Comparison of ENCODE assay signal across 11 mouse cellular contexts in genomic region chr1:138598087-138598486, GRCm38 (mm10).
"Had no signal": no experiment of that assay in that cellular context is flagged by ENCODE, and none has a peak within 500 bp of the region (broad histone marks: within the 10 kb centered on the region; RNA-seq: fewer than 3 reads in every experiment).

No protein-coding gene starts in this region.

- H3K9me3 ChIP-seq: limb, embryonic 13.5 days; megakaryocyte, embryonic 14.5 days; midbrain, embryonic 15.5 days had no signal

- DNase-seq: kidney, postnatal 14 days; left cerebral cortex, postnatal 4 days; lung, adult 18-20 months; right cerebral cortex, postnatal 25 days; thymus, postnatal 4 days had no signal

- ATAC-seq: midbrain, embryonic 15.5 days had no signal

- H3K36me3 ChIP-seq: midbrain, embryonic 15.5 days had no signal

- H3K9ac ChIP-seq: limb, embryonic 13.5 days; liver, embryonic 14.5 days; midbrain, embryonic 15.5 days had no signal

- H3K27me3 ChIP-seq: limb, embryonic 13.5 days; megakaryocyte, embryonic 14.5 days; midbrain, embryonic 15.5 days had no signal

- H3K27ac ChIP-seq: limb, embryonic 13.5 days; liver, embryonic 14.5 days; midbrain, embryonic 15.5 days; stomach, postnatal 0 days had no signal

- H3K4me2 ChIP-seq: limb, embryonic 13.5 days; midbrain, embryonic 11.5 days; midbrain, embryonic 15.5 days had no signal

- H3K4me3 ChIP-seq: limb, embryonic 13.5 days; megakaryocyte, embryonic 14.5 days; midbrain, embryonic 15.5 days had no signal
